Mouse (Mus musculus) frontal cortex, postnatal 36 days (tissue): ENCODE data around the gene Mast4.

Experiments used
- DNase-seq, 2 experiments: peaks; one replicate each; pipeline ENCODE4 v3.0.0; 2022; ENCODE audit warnings: low spot score in 2 of 2

Mast4 gene

DNA sequence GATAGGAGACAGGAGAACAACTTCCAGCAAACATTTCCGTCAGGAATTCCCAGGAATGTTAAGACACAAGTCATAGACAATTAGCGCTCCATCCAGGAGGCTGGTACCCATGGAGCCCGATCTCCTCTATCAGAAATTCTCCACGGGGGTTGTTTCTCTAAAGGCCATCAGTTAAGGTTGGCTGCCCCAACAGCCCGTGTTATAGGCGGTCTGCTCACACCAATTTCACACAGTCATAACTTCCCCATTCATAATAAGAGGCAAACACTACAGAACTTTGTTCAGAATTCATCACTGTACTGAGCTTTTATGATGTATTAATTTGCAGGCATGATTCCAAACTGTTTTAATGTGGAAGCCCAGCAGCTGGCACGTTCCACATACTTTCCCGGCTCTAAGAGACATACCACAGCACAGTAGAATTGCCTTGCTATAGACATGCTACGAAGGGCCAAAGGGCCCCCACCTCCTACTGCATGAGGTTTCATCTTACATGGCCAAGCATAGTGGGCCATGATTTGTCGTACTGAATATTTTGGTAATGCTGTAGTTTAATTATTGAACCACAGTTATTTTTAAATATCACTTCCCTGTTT is 19.1 kb downstream of the Mast4 start:
- no peak for DNase-seq

DNA sequence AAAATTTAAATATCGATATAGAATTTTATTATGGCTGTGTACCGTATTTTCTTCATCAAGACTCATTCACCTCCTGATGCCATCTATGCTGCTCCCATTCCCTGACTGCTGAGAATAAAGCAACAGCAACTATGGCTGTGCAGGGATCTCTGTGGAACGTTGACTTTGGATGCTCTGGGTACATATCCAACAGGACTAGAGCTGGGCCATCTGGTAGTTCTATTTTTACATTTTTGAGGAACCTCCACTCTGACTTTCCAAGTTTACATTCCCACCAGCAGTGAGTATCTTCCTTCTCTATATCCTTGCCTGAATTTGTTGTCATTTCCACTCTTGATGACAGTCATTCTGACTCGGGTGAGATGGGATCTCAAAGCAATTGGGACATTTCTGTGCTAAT is 26.0 kb downstream of the Mast4 start:
- peak in 1 of 2 experiments; percentile 39 for DNase-seq

- DNase-seq = no peak
These were observed 30.5 kb downstream of the Mast4 start for GRCm38 (mm10) chr13:103303826-103304225.

DNA sequence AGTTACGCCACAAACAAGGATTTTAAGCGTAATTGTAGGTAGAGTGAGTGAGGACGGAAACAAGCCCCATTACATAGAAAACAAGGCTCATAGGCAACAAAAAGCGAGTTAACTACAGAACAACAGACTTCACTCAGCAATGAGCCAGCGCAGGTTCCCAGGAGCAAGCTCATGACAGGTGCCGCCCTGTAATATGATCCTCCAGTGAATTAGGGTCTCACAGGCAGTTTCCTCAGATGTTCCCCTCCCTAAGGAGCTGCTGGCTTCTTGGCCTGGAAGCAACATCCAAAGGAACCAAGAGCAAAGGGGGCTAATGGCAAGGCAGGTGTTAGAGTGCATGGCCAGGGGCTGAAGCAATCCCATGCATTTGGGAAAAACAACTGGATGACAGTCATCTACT is 31.8 kb downstream of the Mast4 start:
- DNase-seq = no peak

GRCm38 (mm10) chr13:103302077-103302476 is 32.2 kb downstream of the Mast4 start:
- DNase-seq = no peak

- DNase-seq = peak in 1 of 2 experiments; percentile 28
These were observed 39.9 kb downstream of the Mast4 start for GRCm38 (mm10) chr13:103294424-103294823.

GRCm38 (mm10) chr13:103293121-103293520 is 41.2 kb downstream of the Mast4 start:
- DNase-seq = no peak

DNA sequence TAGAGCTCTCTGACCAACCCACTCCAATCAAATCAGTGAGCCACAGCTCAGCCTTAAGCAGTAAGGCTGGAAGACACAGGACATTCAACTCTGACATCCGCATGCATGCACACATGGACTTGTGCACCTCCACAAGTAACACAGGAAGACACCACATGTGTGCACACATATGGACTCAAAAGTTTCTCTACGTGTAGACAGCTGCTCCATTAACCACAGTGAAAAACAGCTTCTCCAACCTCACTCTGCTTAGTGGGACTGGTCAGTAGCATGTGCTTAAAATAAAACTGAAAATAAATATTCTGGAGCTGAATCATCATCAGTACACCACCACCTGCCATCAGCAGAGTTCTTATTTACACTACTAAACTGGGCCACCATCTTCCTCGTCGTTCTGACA is 43.2 kb downstream of the Mast4 start:
- DNase-seq = no peak

DNA sequence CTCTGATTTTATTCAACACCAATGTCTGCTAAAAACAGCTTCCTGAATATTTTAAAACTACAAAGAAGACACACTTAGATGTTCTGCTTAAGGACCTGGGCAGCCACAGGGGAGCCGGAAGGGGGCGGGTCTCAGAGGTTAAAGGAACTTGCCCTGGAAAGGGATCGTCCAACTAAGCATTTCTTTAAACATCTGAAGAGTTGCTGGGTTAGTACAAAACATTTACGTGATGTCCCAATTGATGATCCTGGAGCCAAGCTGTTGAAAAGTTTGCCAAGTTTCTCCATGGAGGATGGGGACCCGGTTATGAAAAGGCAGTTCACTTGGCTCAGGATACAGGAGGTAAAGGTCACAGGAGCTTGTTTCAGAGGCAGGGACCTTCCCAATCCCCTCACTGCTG is 48.5 kb downstream of the Mast4 start:
- no peak for DNase-seq

DNA sequence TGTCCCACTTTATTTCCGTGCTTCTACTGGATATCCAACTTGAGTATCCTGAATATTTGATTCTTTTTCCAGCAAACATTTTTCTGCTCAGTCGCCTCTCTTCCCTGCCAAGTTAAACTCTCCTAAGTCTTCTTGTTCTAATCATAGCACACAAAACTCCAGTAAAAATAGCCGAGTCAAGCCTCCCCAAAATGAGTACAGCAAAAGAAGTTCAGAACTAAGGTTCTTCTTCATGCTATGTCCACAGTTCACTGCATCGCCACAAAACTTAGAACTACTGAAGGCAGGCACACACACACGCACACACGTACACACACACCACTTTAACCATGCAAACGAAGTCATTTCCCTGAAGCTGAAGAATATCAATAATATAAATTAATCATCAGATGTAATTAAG is 49.3 kb downstream of the Mast4 start:
- DNase-seq = peak in 1 of 2 experiments; percentile 42

- DNase-seq = no peak
These were observed 63.4 kb downstream of the Mast4 start for GRCm38 (mm10) chr13:103270856-103271391.

- no peak for DNase-seq
These were observed 71.6 kb downstream of the Mast4 start for GRCm38 (mm10) chr13:103262707-103263106.

GRCm38 (mm10) chr13:103262061-103262460 is 72.2 kb downstream of the Mast4 start:
- no peak for DNase-seq

DNA sequence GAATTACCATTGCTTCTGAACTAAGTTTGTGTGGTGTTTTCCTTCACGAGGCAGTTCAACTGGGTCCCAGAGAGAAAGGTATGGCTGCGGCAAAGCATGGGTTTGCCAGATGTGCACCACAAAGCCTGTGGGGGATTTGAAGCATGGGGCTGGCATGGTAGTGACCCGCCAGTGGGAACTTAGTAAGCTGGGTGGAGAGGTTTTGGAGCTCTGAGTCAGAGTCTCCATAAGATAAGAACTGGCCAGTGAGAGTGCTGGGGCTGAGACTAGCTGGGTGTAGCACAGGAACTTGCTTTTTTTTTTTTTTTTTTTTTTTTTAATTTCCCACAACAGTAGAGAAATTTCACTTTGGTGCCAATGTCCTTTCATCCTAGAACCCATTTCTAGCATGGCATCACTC is 73.9 kb downstream of the Mast4 start:
- no peak for DNase-seq

- no peak for DNase-seq
These were observed 76.2 kb downstream of the Mast4 start for GRCm38 (mm10) chr13:103258106-103258505.

- DNase-seq = no peak
These were observed 79.4 kb downstream of the Mast4 start for GRCm38 (mm10) chr13:103254861-103255260.

GRCm38 (mm10) chr13:103253077-103253476 is 81.2 kb downstream of the Mast4 start:
- no peak for DNase-seq

DNA sequence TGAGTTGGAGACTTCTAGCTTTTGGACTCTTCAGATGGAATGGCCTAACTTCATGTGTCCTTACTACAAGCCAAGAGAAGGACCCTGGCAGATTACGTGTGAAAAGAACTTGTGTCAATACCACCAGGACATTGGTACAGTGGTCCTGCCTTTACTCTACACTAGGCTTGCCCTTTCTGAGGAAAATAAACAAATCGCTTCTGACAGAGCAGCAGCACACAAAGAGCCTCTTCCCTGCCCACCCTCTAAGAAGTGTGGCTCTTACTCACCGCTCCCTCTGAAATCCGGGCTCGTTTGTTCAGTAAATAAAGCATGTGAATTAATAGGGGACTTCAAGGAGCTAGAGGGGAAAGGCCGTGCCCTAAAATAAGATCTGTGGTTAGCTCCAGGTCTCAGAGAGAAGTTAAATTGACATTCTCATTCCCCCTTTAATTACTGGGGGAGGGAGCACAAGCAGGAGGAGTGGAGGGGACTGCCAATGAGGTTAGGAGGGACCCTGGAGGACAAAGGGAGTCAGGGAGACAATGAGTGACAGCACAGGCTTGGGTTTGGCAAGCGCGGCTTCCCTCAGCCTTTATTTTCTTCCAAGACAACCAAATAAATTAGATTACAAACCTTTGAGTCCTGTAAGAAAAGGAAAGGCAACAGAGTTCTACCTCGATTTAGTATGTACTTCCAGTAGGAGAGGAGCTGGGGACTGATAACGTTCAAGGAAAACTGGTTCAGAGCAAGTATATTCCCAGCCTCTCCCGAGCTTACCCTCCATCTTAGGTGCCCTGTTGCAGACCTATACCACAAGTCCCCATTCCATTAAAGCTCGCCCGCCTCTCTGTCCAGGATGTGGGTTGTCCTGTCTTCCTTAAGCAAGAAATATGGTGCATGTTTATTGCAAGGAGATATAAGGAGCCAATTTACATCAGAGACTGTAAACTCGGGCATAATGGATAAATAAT is 85.9 kb downstream of the Mast4 start:
- no peak for DNase-seq

DNA sequence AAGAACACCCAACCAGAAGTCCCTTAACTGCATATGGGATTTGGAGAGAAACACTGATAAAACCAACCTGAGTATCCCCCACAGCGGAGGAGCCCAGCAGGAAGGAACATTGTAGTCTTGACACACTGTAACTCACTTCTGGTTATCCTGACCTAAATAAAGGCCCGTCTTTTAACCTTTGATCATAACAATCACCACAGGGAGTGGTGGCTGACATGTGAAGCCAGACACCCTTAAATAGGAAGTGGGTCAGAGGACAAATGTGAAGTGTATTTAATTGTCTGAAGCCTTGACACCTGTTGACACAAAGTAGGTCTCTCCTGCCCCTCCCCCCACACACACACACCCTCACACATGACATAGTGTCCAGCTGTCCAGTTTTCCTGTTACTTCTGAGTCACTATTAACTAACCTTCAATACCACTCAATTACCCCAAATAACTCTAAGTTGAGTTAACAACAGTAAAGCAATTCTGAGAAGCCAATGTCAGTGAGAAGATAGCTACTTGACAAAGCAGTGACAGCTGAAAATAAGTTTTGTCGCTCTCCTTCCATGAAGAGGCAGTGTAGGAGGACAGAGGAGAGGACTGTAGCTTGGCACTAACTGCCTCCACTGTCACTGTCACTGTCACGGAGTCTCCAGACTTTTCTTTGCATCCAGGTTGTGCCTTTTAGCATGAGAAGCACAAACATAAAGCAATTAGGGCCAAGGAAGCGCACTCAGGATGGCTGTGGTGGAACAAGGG is 87.2 kb downstream of the Mast4 start:
- DNase-seq = no peak

DNA sequence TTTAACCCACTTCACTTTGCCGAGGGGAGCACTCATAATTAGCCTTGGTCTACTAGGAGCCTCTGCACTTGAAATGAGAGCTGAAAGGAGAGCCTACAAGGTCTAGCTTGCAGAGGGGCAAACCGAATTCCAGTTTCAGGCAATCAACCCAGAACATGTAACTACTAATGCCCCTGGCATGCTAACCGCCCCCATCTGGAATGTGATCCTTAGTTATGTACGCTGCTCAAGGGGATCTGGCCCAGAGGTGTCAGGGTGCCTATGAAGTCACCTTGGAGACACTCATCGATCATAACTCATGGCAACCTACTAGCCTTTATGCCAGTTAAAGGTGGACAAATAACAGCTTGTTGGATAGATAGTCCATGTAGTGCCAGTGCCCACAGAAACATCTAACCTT is 88.9 kb downstream of the Mast4 start:
- no peak for DNase-seq

- DNase-seq = no peak
These were observed 90.2 kb downstream of the Mast4 start for GRCm38 (mm10) chr13:103244053-103244452.

- DNase-seq = no peak
These were observed 93.2 kb downstream of the Mast4 start for GRCm38 (mm10) chr13:103241092-103241491.
